Mouse (Mus musculus): ENCODE results near the gene Vmn1r130. TPM values are rescaled to one million over a fixed set of nuclear protein-coding genes. Genes with fewer than 3 reads are reported as not detected.
"Not testable (repeated sequence)": the region's sequence is repeated elsewhere in the genome, so short reads cannot be mapped to it uniquely, and the experiment has no call there.

Vmn1r130 gene
- polyA plus RNA-seq (2016; fragmentation: Nextera tagmentation; extraction: Ambion mirVana) = not detected in 2 replicates

- not testable (repeated sequence) for H3K27me3 ChIP-seq (ENCODE audit: poor library complexity, severe bottlenecking); H3K36me3 ChIP-seq (replicated peaks); DNase-seq (ENCODE audit: extremely low spot score, low spot score); H3K9me3 ChIP-seq; H3K27ac ChIP-seq; H3K4me1 ChIP-seq; H3K4me3 ChIP-seq
- no CpG with 5 or more reads among the region's 3 CpGs for WGBS
Observed at GRCm38 (mm10) chr7:21511480-21511879, at the start of gene Vmn1r130. Gene Vmn1r130, plus strand, starts transcription at chr7:21511780.

GRCm38 (mm10) chr7:21545990-21546389, 34.4 kb downstream of the Vmn1r130 start, which contains the start of gene Vmn1r131:
Gene Vmn1r131, minus strand, starts transcription at chr7:21546090.
- DNase-seq (ENCODE audit: extremely low spot score, low spot score); H3K27ac ChIP-seq; H3K9me3 ChIP-seq; H3K27me3 ChIP-seq (ENCODE audit: poor library complexity, severe bottlenecking); H3K4me1 ChIP-seq; H3K36me3 ChIP-seq (replicated peaks); H3K4me3 ChIP-seq: not testable (repeated sequence)
- no CpG with 5 or more reads among the region's 2 CpGs for WGBS

Other genes with a start within 250 kb of the Vmn1r130 start
- not detected in 2 replicates for gene Vmn1r125, start 239.6 kb upstream of the Vmn1r130 start, polyA plus RNA-seq (2016; fragmentation: Nextera tagmentation; extraction: Ambion mirVana)
- not detected in 2 replicates for gene Vmn1r126, start 210.3 kb upstream of the Vmn1r130 start, polyA plus RNA-seq (2016; fragmentation: Nextera tagmentation; extraction: Ambion mirVana)
- gene Vmn1r127, start 191.9 kb upstream of the Vmn1r130 start, polyA plus RNA-seq (2016; fragmentation: Nextera tagmentation; extraction: Ambion mirVana) = not detected in 2 replicates
- not detected in 2 replicates for gene Vmn1r128, start 162.4 kb upstream of the Vmn1r130 start, polyA plus RNA-seq (2016; fragmentation: Nextera tagmentation; extraction: Ambion mirVana)
- gene Vmn1r129, start 150.5 kb upstream of the Vmn1r130 start, polyA plus RNA-seq (2016; fragmentation: Nextera tagmentation; extraction: Ambion mirVana) = not detected in 2 replicates
- gene Gm6882, start 79.0 kb upstream of the Vmn1r130 start, polyA plus RNA-seq (2016; fragmentation: Nextera tagmentation; extraction: Ambion mirVana) = not detected in 2 replicates
- gene Vmn1r131, start 34.3 kb downstream of the Vmn1r130 start, polyA plus RNA-seq (2016; fragmentation: Nextera tagmentation; extraction: Ambion mirVana) = not detected in 2 replicates
- not detected in 2 replicates for gene Vmn1r132, start 102.3 kb downstream of the Vmn1r130 start, polyA plus RNA-seq (2016; fragmentation: Nextera tagmentation; extraction: Ambion mirVana)
- not detected in 2 replicates for gene Gm4175, start 249.7 kb downstream of the Vmn1r130 start, polyA plus RNA-seq (2016; fragmentation: Nextera tagmentation; extraction: Ambion mirVana)